Mouse (Mus musculus) ovary, adult 10 weeks (tissue): ENCODE results near the gene Olfr709-ps1. TPM values are rescaled to one million over a fixed set of nuclear protein-coding genes. Genes with fewer than 3 reads are reported as not detected.

Experiments
- polyA plus RNA-seq: library from polyadenylated mRNA; stranded (reverse); fragments of 350-450 nt; fragmentation: Illumina TruSeq; extraction: RNeasy Lipid Tissue Mini Kit (QIAGEN cat#74804); gene quantifications from one replicate; pipeline ENCODE4 v1.2.3, GENCODE M21; 2014

The Olfr709-ps1 gene
- polyA plus RNA-seq, result not detected

GRCm38 (mm10) chr7:106932119-106932518 lies at the start of gene Olfr709-ps1:
Gene Olfr709-ps1 (minus strand): TSS chr7:106932219.

GRCm38 (mm10) chr7:106975353-106975752 lies 43.3 kb upstream of the Olfr709-ps1 start, which contains the start of gene Olfr711:
Gene Olfr711 (minus strand): TSS chr7:106975453.

DNA sequence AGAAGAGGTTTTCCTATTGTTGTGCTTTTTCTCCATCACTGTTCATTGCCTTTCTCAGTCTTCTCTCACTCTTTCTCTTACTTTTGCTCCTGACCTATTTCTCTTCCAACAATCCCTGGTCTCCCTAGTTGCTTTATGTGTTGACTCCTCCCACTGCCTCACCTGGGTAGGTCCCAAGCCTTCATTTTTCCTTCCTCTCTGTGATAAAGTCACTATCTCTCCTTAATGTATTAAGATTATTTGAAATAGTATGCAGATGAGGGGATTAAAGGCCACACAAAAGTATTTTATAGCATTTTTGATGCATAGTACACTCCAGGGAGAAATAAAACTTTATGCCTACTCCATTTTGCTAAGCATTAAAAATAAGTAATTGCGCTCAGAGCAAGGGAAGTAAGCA lies 31.8 kb upstream of the Olfr709-ps1 start, which contains the start of gene Olfr6:
TSS of gene Olfr6 (minus strand) at position 101 of the 400 bp plus-strand sequence.

GRCm38 (mm10) chr7:106948212-106948611 lies 16.2 kb upstream of the Olfr709-ps1 start, which contains the start of gene Olfr710:
Gene Olfr710 (minus strand): TSS chr7:106948312.

GRCm38 (mm10) chr7:106907676-106908075 lies 24.3 kb downstream of the Olfr709-ps1 start, which contains the start of gene Olfr1532-ps1:
Gene Olfr1532-ps1 (plus strand): TSS chr7:106908001.

DNA sequence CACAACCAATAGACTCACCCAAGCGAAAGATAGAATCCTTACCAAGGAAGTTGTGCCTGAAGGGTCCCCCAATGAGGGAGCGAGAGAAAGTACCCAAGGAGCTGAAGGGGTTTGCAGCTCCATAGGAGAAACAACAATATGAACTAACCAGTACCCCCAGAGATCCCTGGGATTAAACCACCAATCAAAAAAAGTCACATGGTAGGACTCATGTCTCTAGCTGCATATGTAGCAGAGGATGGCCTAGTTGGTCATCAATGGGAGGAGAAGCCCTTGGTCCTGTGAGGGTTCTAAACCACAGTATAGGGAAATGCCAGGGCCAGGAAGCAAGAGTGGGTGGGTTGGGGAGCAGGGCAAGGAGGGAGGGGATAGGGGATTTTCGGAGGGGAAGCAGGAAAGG lies 30.9 kb downstream of the Olfr709-ps1 start, which contains the start of gene Olfr707:
TSS of gene Olfr707 (minus strand) at position 101 of the 400 bp plus-strand sequence.

GRCm38 (mm10) chr7:106888062-106888461 lies 44.0 kb downstream of the Olfr709-ps1 start, which contains the start of gene Olfr706:
Gene Olfr706 (minus strand): TSS chr7:106888162.

GRCm38 (mm10) chr7:106876791-106877190 lies 55.2 kb downstream of the Olfr709-ps1 start, which contains the start of gene Olfr705:
Gene Olfr705 (minus strand): TSS chr7:106876891.

Other genes starting within 250 kb of the Olfr709-ps1 start
- gene Olfr694, start 240.4 kb downstream of the Olfr709-ps1 start, polyA plus RNA-seq, result not detected
- gene Olfr695, start 215.8 kb downstream of the Olfr709-ps1 start, polyA plus RNA-seq, result not detected
- gene Olfr697, start 189.8 kb downstream of the Olfr709-ps1 start, polyA plus RNA-seq, result not detected
- gene Olfr698, start 176.8 kb downstream of the Olfr709-ps1 start, polyA plus RNA-seq, result not detected
- not detected for gene Olfr699, start 139.0 kb downstream of the Olfr709-ps1 start, polyA plus RNA-seq
- not detected for gene Olfr700, start 123.4 kb downstream of the Olfr709-ps1 start, polyA plus RNA-seq
- gene Olfr701, start 118.1 kb downstream of the Olfr709-ps1 start, polyA plus RNA-seq, result 0.14 TPM
- not detected for gene Olfr702, start 98.3 kb downstream of the Olfr709-ps1 start, polyA plus RNA-seq
- gene Olfr703, start 88.9 kb downstream of the Olfr709-ps1 start, polyA plus RNA-seq, result not detected
- gene Olfr704, start 69.0 kb downstream of the Olfr709-ps1 start, polyA plus RNA-seq, result not detected
- not detected for gene Olfr705, start 55.3 kb downstream of the Olfr709-ps1 start, polyA plus RNA-seq
- not detected for gene Olfr706, start 44.1 kb downstream of the Olfr709-ps1 start, polyA plus RNA-seq
- gene Olfr707, start 31.0 kb downstream of the Olfr709-ps1 start, polyA plus RNA-seq, result not detected
- not detected for gene Olfr1532-ps1, start 24.2 kb downstream of the Olfr709-ps1 start, polyA plus RNA-seq
- gene Olfr710, start 16.1 kb upstream of the Olfr709-ps1 start, polyA plus RNA-seq, result not detected
- gene Olfr6, start 31.7 kb upstream of the Olfr709-ps1 start, polyA plus RNA-seq, result not detected
- gene Olfr711, start 43.2 kb upstream of the Olfr709-ps1 start, polyA plus RNA-seq, result not detected
- gene Olfr2, start 73.9 kb upstream of the Olfr709-ps1 start, polyA plus RNA-seq, result not detected
- gene Olfr713, start 99.0 kb upstream of the Olfr709-ps1 start, polyA plus RNA-seq, result not detected
- gene Olfr714, start 138.8 kb upstream of the Olfr709-ps1 start, polyA plus RNA-seq, result not detected
- not detected for gene Olfr17, start 161.0 kb upstream of the Olfr709-ps1 start, polyA plus RNA-seq
- not detected for gene Olfr715b, start 178.2 kb upstream of the Olfr709-ps1 start, polyA plus RNA-seq
- not detected for gene Olfr715, start 198.9 kb upstream of the Olfr709-ps1 start, polyA plus RNA-seq
- not detected for gene Olfr716, start 206.1 kb upstream of the Olfr709-ps1 start, polyA plus RNA-seq
- 208 TPM for gene Nlrp14, start 234.8 kb upstream of the Olfr709-ps1 start, polyA plus RNA-seq